Mouse (Mus musculus) liver, embryonic 12.5 days (tissue): ENCODE results near the gene Gm8765. TPM values are rescaled to one million over a fixed set of nuclear protein-coding genes. Genes with fewer than 3 reads are reported as not detected.
"Not testable (repeated sequence)": the region's sequence is repeated elsewhere in the genome, so short reads cannot be mapped to it uniquely, and the experiment has no call there.

ENCODE experiments used
- ATAC-seq: fragments of 200-750 bp; cut with Nextera tagmentation; 2 replicates; pipeline ENCODE4 v1.8.0; 2017; ENCODE audit warnings: moderate number of reproducible peaks, mild to moderate bottlenecking, moderate library complexity
- H3K27ac ChIP-seq: fragments of 300-500 bp; sonication (generic); 2 replicates; pipeline ENCODE4 v1.5.1; 2016; ENCODE audit warnings: mild to moderate bottlenecking
- H3K27me3 ChIP-seq: fragments of 300-500 bp; sonication (generic); replicated peaks from 2 replicates; pipeline ENCODE4 v1.6.1; 2016; ENCODE audit warnings: mild to moderate bottlenecking, moderate library complexity
- H3K36me3 ChIP-seq: fragments of 300-500 bp; sonication (generic); 2 replicates; pipeline ENCODE4 v1.6.1; 2016; ENCODE audit warnings: mild to moderate bottlenecking, moderate library complexity
- H3K4me1 ChIP-seq: fragments of 300-500 bp; sonication (generic); 2 replicates; pipeline ENCODE4 v1.6.1; 2016
- H3K4me2 ChIP-seq: fragments of 300-500 bp; sonication (generic); 2 replicates; pipeline ENCODE4 v1.6.1; 2016; ENCODE audit warnings: mild to moderate bottlenecking, moderate library complexity
- H3K4me3 ChIP-seq: fragments of 300-500 bp; sonication (generic); 2 replicates; pipeline ENCODE4 v1.5.1; 2016; ENCODE audit warnings: mild to moderate bottlenecking, moderate library complexity
- H3K9ac ChIP-seq: fragments of 300-500 bp; sonication (generic); 2 replicates; pipeline ENCODE4 v1.6.1; 2016; ENCODE audit warnings: mild to moderate bottlenecking, moderate library complexity
- H3K9me3 ChIP-seq: fragments of 300-500 bp; sonication (generic); replicated peaks from 2 replicates; pipeline ENCODE4 v1.6.1; 2016; ENCODE audit warnings: mild to moderate bottlenecking, moderate library complexity
- WGBS: fragments of 180-500 bp; shearing (Covaris S2); methylation state at CpG from one replicate; pipeline ENCODE4 v1.1.7; 2016; ENCODE audit not compliant: insufficient replicate concordance; 5-methylcytosine and 5-hydroxymethylcytosine counted together
- microRNA-seq: library from miRNA; unstranded; fragments of <30 nt; microRNA quantifications from one replicate; pipeline ENCODE4, GENCODE M21; 2017
- polyA plus RNA-seq: library from polyadenylated mRNA; unstranded; fragments of >200 nt; fragmentation: Nextera tagmentation; extraction: Ambion mirVana; gene quantifications from 2 replicates; pipeline ENCODE4 v1.2.1, GENCODE M21; 2016

Gm8765 gene
- polyA plus RNA-seq: not detected in 2 replicates

DNA sequence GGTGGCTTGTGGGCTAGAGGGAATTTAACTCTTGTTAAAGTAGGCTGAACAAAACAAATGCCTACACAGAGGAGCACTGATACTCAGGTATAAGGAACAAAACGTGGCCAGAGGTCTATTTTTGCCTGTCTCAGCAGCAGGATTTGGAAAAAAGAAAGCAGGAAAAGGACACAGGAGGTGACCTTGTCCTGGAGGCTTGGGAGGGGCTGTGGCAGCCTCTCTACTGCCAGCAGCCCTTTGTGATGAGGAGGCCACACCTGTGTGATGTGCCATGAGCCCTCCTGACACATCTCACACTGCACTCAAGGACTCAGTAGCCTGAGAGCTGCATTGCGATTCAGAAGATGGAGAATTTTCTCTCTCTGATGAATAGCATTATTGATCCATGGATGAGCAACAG is at the start of gene Gm8765:
TSS of gene Gm8765 (plus strand) at position 301 of the 400 bp plus-strand sequence.
- H3K27ac ChIP-seq, H3K4me1 ChIP-seq, H3K27me3 ChIP-seq, H3K9me3 ChIP-seq, ATAC-seq, H3K4me2 ChIP-seq, H3K9ac ChIP-seq, H3K36me3 ChIP-seq, H3K4me3 ChIP-seq: not testable (repeated sequence)
- 6% methylated on average over 1 of the region's 2 CpGs for WGBS

DNA sequence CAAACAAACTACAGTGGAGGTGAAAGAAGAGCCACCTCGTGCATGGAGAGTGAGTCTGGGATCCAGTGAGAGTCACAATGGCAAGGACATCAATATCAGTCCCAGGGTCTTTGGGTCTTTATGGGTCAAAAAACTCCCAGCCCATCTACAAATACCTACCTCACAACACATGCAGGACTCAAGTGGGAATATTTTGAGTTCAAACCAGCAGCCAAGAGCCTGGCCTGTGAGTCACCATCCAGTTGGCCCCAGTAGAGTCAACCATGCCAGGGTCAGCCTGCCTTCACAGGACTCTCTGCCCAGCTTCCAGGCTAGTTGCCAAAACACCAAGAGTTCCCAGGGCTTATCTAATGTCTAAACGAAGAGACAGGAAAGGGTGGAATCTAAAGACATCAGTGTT is 49.3 kb upstream of the Gm8765 start:
- not testable (repeated sequence) for H3K36me3 ChIP-seq, H3K4me3 ChIP-seq, H3K27ac ChIP-seq, H3K9me3 ChIP-seq, ATAC-seq, H3K9ac ChIP-seq, H3K4me1 ChIP-seq, H3K4me2 ChIP-seq, H3K27me3 ChIP-seq
- WGBS: 56% methylated on average over 2 of the region's 2 CpGs

DNA sequence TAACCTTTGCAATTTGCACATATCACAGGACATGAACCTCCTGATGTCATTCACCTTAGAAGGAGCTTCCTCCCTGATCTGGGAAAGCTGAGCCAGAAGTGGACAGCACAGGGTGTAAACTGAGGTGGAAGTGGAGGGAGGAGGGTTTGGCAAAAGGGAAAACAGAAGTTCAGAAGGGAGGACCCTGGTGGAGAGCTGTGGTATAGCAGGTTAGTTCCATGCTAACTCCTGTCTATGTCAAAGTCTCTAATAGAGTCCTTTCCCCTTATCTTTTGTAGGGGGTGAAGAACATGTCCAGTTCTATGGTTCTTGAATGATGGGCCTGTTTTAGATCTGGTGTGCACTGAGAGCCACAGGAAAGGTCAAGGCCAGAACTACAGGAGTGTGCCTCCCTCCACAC is 52.2 kb downstream of the Gm8765 start:
- H3K4me2 ChIP-seq, H3K9ac ChIP-seq, H3K4me3 ChIP-seq, H3K36me3 ChIP-seq, H3K9me3 ChIP-seq, ATAC-seq, H3K27me3 ChIP-seq, H3K4me1 ChIP-seq, H3K27ac ChIP-seq: not testable (repeated sequence)

DNA sequence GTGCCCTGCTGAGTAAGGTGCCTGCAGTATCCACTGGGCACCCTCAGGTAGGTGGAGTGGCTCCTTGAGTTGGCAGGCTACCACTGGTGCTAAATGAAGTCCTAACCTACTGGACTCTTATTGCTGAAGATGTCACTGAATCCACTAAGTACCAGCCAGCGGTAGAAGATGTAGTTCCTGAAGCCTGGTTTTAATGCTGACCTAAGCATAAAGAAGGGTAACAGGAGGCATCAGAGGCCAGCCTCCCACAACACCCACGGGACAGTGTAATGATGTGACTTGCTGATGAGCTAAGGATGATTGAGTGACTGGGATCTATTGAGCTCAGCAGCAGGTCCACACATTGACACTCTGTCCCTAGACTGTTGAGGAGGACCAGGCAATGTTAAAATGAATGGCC is 53.6 kb downstream of the Gm8765 start:
- Histone ChIP-seq H3K36me3 (no peaks in the 10 kb centered on the region), H3K4me2 (no peak overlapping the region), H3K4me3 (no peak overlapping the region), H3K9ac (no peak overlapping the region), H3K27ac (no peak overlapping the region), H3K4me1 (no peaks in the 10 kb centered on the region), H3K9me3 (no peaks in the 10 kb centered on the region), H3K27me3 (no peaks in the 10 kb centered on the region)
- 66% methylated on average over 2 of the region's 2 CpGs for WGBS
- ATAC-seq: no peak

DNA sequence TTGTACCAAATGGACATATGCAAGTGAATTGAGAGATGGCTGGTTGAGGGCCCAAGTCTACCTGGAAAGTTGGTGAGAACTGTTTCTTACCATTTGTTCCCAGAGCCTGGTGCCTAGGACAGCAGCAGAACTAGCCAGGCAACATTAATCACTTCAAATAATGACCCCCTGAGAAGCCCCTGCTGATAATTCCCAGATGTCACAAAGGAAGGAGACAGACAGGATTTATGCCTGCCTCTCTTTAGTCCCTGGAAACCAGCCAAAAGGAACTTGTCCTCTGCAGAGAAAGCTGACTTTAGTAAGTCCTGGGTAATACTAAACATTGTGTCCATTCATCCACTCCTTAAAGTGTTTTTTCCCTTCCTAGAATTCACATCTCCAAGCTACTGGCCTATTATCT is 54.8 kb downstream of the Gm8765 start:
- H3K27ac ChIP-seq, ATAC-seq, H3K4me3 ChIP-seq, H3K9me3 ChIP-seq, H3K36me3 ChIP-seq, H3K27me3 ChIP-seq, H3K9ac ChIP-seq, H3K4me1 ChIP-seq, H3K4me2 ChIP-seq: not testable (repeated sequence)

Small RNA genes lying within 50 kb of the gene (microRNA-seq; reads per million reads assigned to microRNA genes)
- gene Gm23952: not detected

Other genes starting within 250 kb of the Gm8765 start
- not detected in 2 replicates for gene Nutm2, start 231.0 kb upstream of the Gm8765 start, polyA plus RNA-seq
- not detected in 2 replicates for gene Gm904, start 55.1 kb upstream of the Gm8765 start, polyA plus RNA-seq